9 mouse cellular contexts compared by ENCODE assay signal in genomic region chr4:143112985-143113384, GRCm38 (mm10).
DNase-seq lines count a peak whose midpoint lies in the region; ATAC-seq lines count a peak whose summit lies in the region.
"Had no signal": no experiment of that assay in that cellular context is flagged by ENCODE, and none has a peak within 500 bp of the region (broad histone marks: within the 10 kb centered on the region; RNA-seq: fewer than 3 reads in every experiment).

No protein-coding gene starts in this region.

- intact Hi-C loops in heart, postnatal 10 days (cut with DNase I): loop anchor here (1.0 to 2.0 kb wide), 3 partner anchors 48 to 125 kb away; partner anchors contain the start of gene Prdm2

- H3K4me1 ChIP-seq in midbrain, embryonic 11.5 days (ENCODE audit: control insufficient read depth, insufficient read depth, low read length): no peaks in the 10 kb centered on the region; the same call in 1 of the 2 replicates
- H3K4me1 ChIP-seq in midbrain, embryonic 15.5 days: peaks cover 4% of the 10 kb centered on the region; the same call in 1 of the 2 replicates
- peaks cover 11% of the 10 kb centered on the region for H3K4me1 ChIP-seq in liver, embryonic 13.5 days (replicated peaks)

- no peak overlapping the region for H3K9ac ChIP-seq in midbrain, embryonic 11.5 days (ENCODE audit: low read length)
- no peak overlapping the region for H3K9ac ChIP-seq in midbrain, embryonic 15.5 days
- H3K9ac ChIP-seq in liver, embryonic 13.5 days: no peak overlapping the region
- H3K9ac ChIP-seq: heart, embryonic 13.5 days had no signal

- 29% methylated on average over 6 of the region's 6 CpGs for WGBS in midbrain, embryonic 11.5 days
- WGBS in midbrain, embryonic 15.5 days: 32% methylated on average over 6 of the region's 6 CpGs
- 39% methylated on average over 6 of the region's 6 CpGs for WGBS in liver, embryonic 13.5 days (ENCODE audit: insufficient replicate concordance)

- H3K9me3 ChIP-seq in midbrain, embryonic 11.5 days (ENCODE audit: control insufficient read depth, low read length): no peaks in the 10 kb centered on the region
- no peaks in the 10 kb centered on the region for H3K9me3 ChIP-seq in midbrain, embryonic 15.5 days
- no peaks in the 10 kb centered on the region for H3K9me3 ChIP-seq in liver, embryonic 13.5 days (replicated peaks)
- H3K9me3 ChIP-seq: heart, embryonic 13.5 days had no signal

- no peak overlapping the region for H3K4me2 ChIP-seq in midbrain, embryonic 11.5 days
- no peak overlapping the region for H3K4me2 ChIP-seq in midbrain, embryonic 15.5 days
- H3K4me2 ChIP-seq in liver, embryonic 13.5 days: no peak overlapping the region
- H3K4me2 ChIP-seq: heart, embryonic 13.5 days had no signal

- no peaks in the 10 kb centered on the region for H3K27me3 ChIP-seq in midbrain, embryonic 11.5 days (ENCODE audit: control insufficient read depth, insufficient read depth, low read length)
- H3K27me3 ChIP-seq in midbrain, embryonic 15.5 days (replicated peaks): no peaks in the 10 kb centered on the region
- H3K27me3 ChIP-seq in liver, embryonic 13.5 days: no peaks in the 10 kb centered on the region
- H3K27me3 ChIP-seq: heart, embryonic 13.5 days had no signal

- peaks cover 11% of the 10 kb centered on the region for H3K36me3 ChIP-seq in midbrain, embryonic 11.5 days (ENCODE audit: control insufficient read depth, insufficient read depth, low read length)
- H3K36me3 ChIP-seq in midbrain, embryonic 15.5 days (replicated peaks): peaks cover 3% of the 10 kb centered on the region; the same call in 1 of the 2 replicates
- H3K36me3 ChIP-seq in liver, embryonic 13.5 days: peaks cover 18% of the 10 kb centered on the region

- H3K27ac ChIP-seq in midbrain, embryonic 11.5 days (ENCODE audit: low read depth, low read length): no peak overlapping the region
- no peak overlapping the region for H3K27ac ChIP-seq in midbrain, embryonic 15.5 days
- H3K27ac ChIP-seq in liver, embryonic 13.5 days: no peak overlapping the region
- H3K27ac ChIP-seq: heart, embryonic 13.5 days had no signal

- peak; percentile 39; the same call in 1 of the 2 replicates for ATAC-seq in midbrain, embryonic 11.5 days (ENCODE audit: low FRiP score)
- no peak for ATAC-seq in midbrain, embryonic 15.5 days (replicated peaks)
- peak; percentile 51 for ATAC-seq in activated CD4-positive, CD25-positive, alpha-beta regulatory T cell, adult 4 months
- ATAC-seq in liver, embryonic 13.5 days (ENCODE audit: low read depth): no peak
- ATAC-seq in erythroblast, adult 5-6 weeks (replicated peaks; ENCODE audit: low FRiP score, poor library complexity, severe bottlenecking): no peak

- no peak overlapping the region for H3K4me3 ChIP-seq in midbrain, embryonic 11.5 days (ENCODE audit: low read depth, low read length)
- H3K4me3 ChIP-seq in midbrain, embryonic 15.5 days: no peak overlapping the region
- no peak overlapping the region for H3K4me3 ChIP-seq in liver, embryonic 13.5 days (replicated peaks)
- H3K4me3 ChIP-seq: heart, embryonic 13.5 days had no signal

- DNase-seq in midbrain, embryonic 11.5 days (ENCODE audit: low spot score, missing footprints): peak; percentile 94
- DNase-seq in cerebellum, postnatal 25 days: peak; percentile 62 to 71
- peak; percentile 75 to 85 for DNase-seq in heart, postnatal 10 days
- DNase-seq in liver, embryonic 13.5 days: peak; percentile 28
- peak; percentile 13 for DNase-seq in retina, adult 2 months (ENCODE audit: low read depth, low spot score)

Comparison
In these comparisons a context has a peak if more than half of its experiments do, and no peak if none do; other contexts are left out.
1. ATAC-seq: peak in midbrain, embryonic 11.5 days (single experiment) and activated CD4-positive, CD25-positive, alpha-beta regulatory T cell, adult 4 months (single experiment); none in midbrain, embryonic 15.5 days (single experiment), liver, embryonic 13.5 days (single experiment) and erythroblast, adult 5-6 weeks (single experiment).
2. DNase-seq: peak in every context shown above with its lines; median percentile 94 in midbrain, embryonic 11.5 days; 80 in heart, postnatal 10 days; 66 in cerebellum, postnatal 25 days; 28 in liver, embryonic 13.5 days; 13 in retina, adult 2 months.